Mouse (Mus musculus) stomach, postnatal 0 days (tissue): ENCODE data around the gene Rubcnl.

Experiments
- CTCF ChIP-seq: IDR thresholded peaks from 2 replicates; pipeline ENCODE4 v1.5.1; 2016; ENCODE audit warnings: antibody characterized with exemption, low read depth, mild to moderate bottlenecking, moderate library complexity
- EP300 ChIP-seq: optimal IDR thresholded peaks from 2 replicates; pipeline ENCODE3; 2016; ENCODE audit warnings: antibody characterized with exemption

DNA sequence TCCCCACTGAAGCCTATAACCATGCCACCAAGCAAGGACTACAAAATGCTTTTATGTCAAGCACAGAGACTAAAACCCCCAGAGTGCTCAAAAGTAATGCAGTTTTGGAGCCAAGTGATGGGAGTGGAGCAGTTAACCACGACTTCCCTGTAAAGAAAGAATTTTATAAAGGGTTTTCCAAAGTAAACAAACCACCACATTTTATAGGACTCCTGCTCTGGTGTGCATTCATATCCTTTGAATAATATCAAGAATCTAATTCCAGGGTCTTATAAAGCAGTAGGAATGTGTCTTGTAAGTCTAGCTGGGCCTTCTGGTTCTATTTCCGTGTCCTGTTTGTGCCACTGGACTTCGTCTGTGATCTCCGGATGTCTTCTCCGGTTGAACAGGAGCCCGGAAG lies 14.5 kb upstream of the Rubcnl start:
- TF ChIP-seq CTCF (no peak), EP300 (no peak)
